Mouse (Mus musculus) heart, adult 2 months (tissue): ENCODE results near the gene Gpx7.

Source experiments
- CTCF ChIP-seq: fragments of 200-600 bp; IDR thresholded peaks from 2 replicates; pipeline ENCODE4 v1.8.1; 2022; ENCODE audit warnings: antibody characterized with exemption, mild to moderate bottlenecking, moderate library complexity
- POLR2A ChIP-seq: fragments of 200-500 bp; IDR thresholded peaks from 2 replicates; pipeline ENCODE4 v1.6.1; 2011; ENCODE audit warnings: mild to moderate bottlenecking, low read depth, low read length, control low read depth; ENCODE audit not compliant: insufficient read depth

- TF ChIP-seq POLR2A: no peak
- TF ChIP-seq CTCF: no peak
Measured at GRCm38 (mm10) chr4:108362321-108363261, 44.2 kb downstream of the Gpx7 start.
